Mouse (Mus musculus) A20 (cell line): ENCODE measurements around the gene Hivep3.

ENCODE experiments used
- DNase-seq: peaks from one replicate; pipeline ENCODE4 v3.0.0-alpha.2; 2011; ENCODE audit warnings: low read depth, low spot score

The Hivep3 gene

GRCm38 (mm10) chr4:120053026-120054005 is 319.7 kb downstream of the Hivep3 start:
- peak; percentile 78 for DNase-seq

- peak; percentile 68 for DNase-seq
These were observed 320.6 kb downstream of the Hivep3 start for GRCm38 (mm10) chr4:120054145-120054544.

- DNase-seq, result no peak
These were observed 322.9 kb downstream of the Hivep3 start for GRCm38 (mm10) chr4:120056451-120056850.

- DNase-seq, result no peak
These were observed 323.9 kb downstream of the Hivep3 start for GRCm38 (mm10) chr4:120057529-120057928.

GRCm38 (mm10) chr4:120058157-120058556 is 324.6 kb downstream of the Hivep3 start:
- DNase-seq, result no peak

- no peak for DNase-seq
These were observed 325.2 kb downstream of the Hivep3 start for GRCm38 (mm10) chr4:120058794-120059193.

- DNase-seq, result no peak
These were observed 328.1 kb downstream of the Hivep3 start for GRCm38 (mm10) chr4:120061727-120062126.

- DNase-seq, result no peak
These were observed 328.6 kb downstream of the Hivep3 start for GRCm38 (mm10) chr4:120062198-120062597.

- no peak for DNase-seq
These were observed 329.2 kb downstream of the Hivep3 start for GRCm38 (mm10) chr4:120062754-120063153.

- no peak for DNase-seq
These were observed 330.0 kb downstream of the Hivep3 start for GRCm38 (mm10) chr4:120063353-120064124.

- DNase-seq, result no peak
These were observed 331.1 kb downstream of the Hivep3 start, which contains the start of gene AL607142.1 for GRCm38 (mm10) chr4:120064696-120065095. Gene AL607142.1 (plus strand): TSS chr4:120064996.

GRCm38 (mm10) chr4:120066841-120067591 is 333.4 kb downstream of the Hivep3 start:
- no peak for DNase-seq

GRCm38 (mm10) chr4:120067592-120068235 is 334.1 kb downstream of the Hivep3 start:
- DNase-seq, result no peak

- no peak for DNase-seq
These were observed 335.4 kb downstream of the Hivep3 start for GRCm38 (mm10) chr4:120068883-120069581.

GRCm38 (mm10) chr4:120069582-120069980 is 336.0 kb downstream of the Hivep3 start:
- no peak for DNase-seq

GRCm38 (mm10) chr4:120071411-120071810 is 337.8 kb downstream of the Hivep3 start:
- DNase-seq, result no peak

- no peak for DNase-seq
These were observed 338.4 kb downstream of the Hivep3 start for GRCm38 (mm10) chr4:120071842-120072507.

GRCm38 (mm10) chr4:120074061-120074460 is 340.5 kb downstream of the Hivep3 start:
- no peak for DNase-seq

- DNase-seq, result no peak
These were observed 343.7 kb downstream of the Hivep3 start for GRCm38 (mm10) chr4:120077322-120077721.

- DNase-seq, result no peak
These were observed 348.9 kb downstream of the Hivep3 start for GRCm38 (mm10) chr4:120082527-120082926.
